Mouse (Mus musculus) ovary, postnatal 14 days (tissue): Measurements from ENCODE around the gene Ctnnd2.

Experiments used
- DNase-seq: peaks from one replicate; pipeline ENCODE4 v3.0.0; 2022; ENCODE audit warnings: low spot score

Ctnnd2 gene

GRCm38 (mm10) chr15:30513122-30513521 lies 340.7 kb downstream of the Ctnnd2 start:
- no peak for DNase-seq

- no peak for DNase-seq
These were observed 343.0 kb downstream of the Ctnnd2 start for GRCm38 (mm10) chr15:30515425-30515824.

- DNase-seq = no peak
These were observed 369.1 kb downstream of the Ctnnd2 start for GRCm38 (mm10) chr15:30541459-30541858.

GRCm38 (mm10) chr15:30548263-30548662 lies 375.9 kb downstream of the Ctnnd2 start:
- DNase-seq = no peak

- DNase-seq = no peak
These were observed 378.6 kb downstream of the Ctnnd2 start for GRCm38 (mm10) chr15:30550956-30551355.

GRCm38 (mm10) chr15:30553910-30554406 lies 381.6 kb downstream of the Ctnnd2 start:
- DNase-seq = no peak

- DNase-seq = no peak
These were observed 383.4 kb downstream of the Ctnnd2 start for GRCm38 (mm10) chr15:30555787-30556186.

- no peak for DNase-seq
These were observed 390.0 kb downstream of the Ctnnd2 start for GRCm38 (mm10) chr15:30562375-30562774.

GRCm38 (mm10) chr15:30564594-30564993 lies 392.2 kb downstream of the Ctnnd2 start:
- DNase-seq = no peak

- DNase-seq = no peak
These were observed 397.9 kb downstream of the Ctnnd2 start for GRCm38 (mm10) chr15:30570254-30570800.

GRCm38 (mm10) chr15:30587446-30587845 lies 415.1 kb downstream of the Ctnnd2 start:
- DNase-seq = no peak

GRCm38 (mm10) chr15:30590865-30591264 lies 418.5 kb downstream of the Ctnnd2 start:
- DNase-seq = no peak

GRCm38 (mm10) chr15:30595507-30595906 lies 423.1 kb downstream of the Ctnnd2 start:
- no peak for DNase-seq

GRCm38 (mm10) chr15:30610613-30611012 lies 438.2 kb downstream of the Ctnnd2 start:
- DNase-seq = no peak

- DNase-seq = no peak
These were observed 443.1 kb downstream of the Ctnnd2 start for GRCm38 (mm10) chr15:30615451-30615850.

- DNase-seq = no peak
These were observed 444.5 kb downstream of the Ctnnd2 start for GRCm38 (mm10) chr15:30616861-30617260.

GRCm38 (mm10) chr15:30617932-30618331 lies 445.5 kb downstream of the Ctnnd2 start:
- DNase-seq = no peak

GRCm38 (mm10) chr15:30628524-30628923 lies 456.1 kb downstream of the Ctnnd2 start:
- DNase-seq = no peak

GRCm38 (mm10) chr15:30632113-30632735 lies 459.8 kb downstream of the Ctnnd2 start:
- no peak for DNase-seq

- no peak for DNase-seq
These were observed 461.5 kb downstream of the Ctnnd2 start for GRCm38 (mm10) chr15:30633917-30634316.

- no peak for DNase-seq
These were observed 462.1 kb downstream of the Ctnnd2 start for GRCm38 (mm10) chr15:30634522-30634921.

GRCm38 (mm10) chr15:30640651-30641050 lies 468.3 kb downstream of the Ctnnd2 start:
- DNase-seq = no peak

- no peak for DNase-seq
These were observed 473.3 kb downstream of the Ctnnd2 start for GRCm38 (mm10) chr15:30645688-30646087.
